Comparison of ENCODE assay signal across 10 mouse cellular contexts in the genomic region with DNA sequence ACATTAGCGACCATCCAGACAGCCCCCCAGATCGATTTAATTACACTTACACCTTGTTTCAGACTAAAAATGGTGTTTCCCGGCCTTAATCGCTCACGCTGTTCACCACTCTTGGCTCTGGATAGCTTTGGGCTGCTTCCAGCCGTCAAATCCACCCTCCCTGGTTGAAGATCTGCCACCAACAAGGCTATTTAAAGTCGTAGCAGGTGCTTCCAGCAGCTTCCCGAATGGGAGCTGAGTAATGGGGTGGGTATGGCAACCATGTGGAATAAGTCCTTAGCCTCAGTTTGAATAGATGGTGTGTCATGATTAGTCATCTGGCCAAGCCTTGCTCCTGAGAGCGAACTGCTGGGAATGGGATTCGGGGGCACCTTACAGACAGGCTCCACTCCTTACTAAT.
DNase-seq lines count a peak whose midpoint lies in the region; ATAC-seq and TF ChIP-seq lines count a peak whose summit lies in the region.
"Had no signal": no experiment of that assay in that cellular context is flagged by ENCODE, and none has a peak within 500 bp of the region (broad histone marks: within the 10 kb centered on the region; RNA-seq: fewer than 3 reads in every experiment).

No protein-coding gene starts in this region.

- H3K36me3 ChIP-seq in lung, postnatal 0 days (ENCODE audit: insufficient read depth, low read length) = no peaks in the 10 kb centered on the region
- H3K36me3 ChIP-seq: limb, embryonic 12.5 days had no signal

- no peak for TF ChIP-seq EP300 in lung, postnatal 0 days (IDR thresholded peaks at IDR 0.05)

- H3K27ac ChIP-seq in lung, postnatal 0 days (ENCODE audit: low read length) = no peak overlapping the region
- H3K27ac ChIP-seq: limb, embryonic 12.5 days had no signal

- H3K4me1 ChIP-seq in lung, postnatal 0 days (ENCODE audit: insufficient read depth, low read depth, low read length) = no peaks in the 10 kb centered on the region
- H3K4me1 ChIP-seq: limb, embryonic 12.5 days; megakaryocyte, embryonic 14.5 days had no signal

- H3K4me3 ChIP-seq in lung, postnatal 0 days (ENCODE audit: low read depth, low read length) = no peak overlapping the region
- H3K4me3 ChIP-seq: limb, embryonic 12.5 days; megakaryocyte, embryonic 14.5 days had no signal

- DNase-seq in Muller cell, postnatal 12 days (ENCODE audit: inconsistent ontology term) = peak; percentile 95
- peak; percentile 65 for DNase-seq in cerebellum, adult 11 months
- DNase-seq in heart, postnatal 14 days = peak; percentile 8 to 41
- DNase-seq in left cerebral cortex, postnatal 10 days (ENCODE audit: extremely low spot score in 1 of 2, low spot score in 2 of 2) = peak; percentile 58 to 62
- DNase-seq in spleen, postnatal 10 days (ENCODE audit: low spot score in 2 of 2) = no peak
- DNase-seq in lung, postnatal 0 days (ENCODE audit: low spot score) = no peak
- no peak for DNase-seq in thymus, postnatal 4 days
- DNase-seq: thymus, postnatal 14 days had no signal

- no peak overlapping the region for H3K4me2 ChIP-seq in lung, postnatal 0 days (replicated peaks; ENCODE audit: low read depth, low read length)
- H3K4me2 ChIP-seq: limb, embryonic 12.5 days had no signal

- no peak for ATAC-seq in lung, postnatal 0 days

- intact Hi-C loops in heart, postnatal 14 days (cut with DNase I) = no loop called here
- intact Hi-C loops in left cerebral cortex, postnatal 10 days (cut with DNase I) = no loop called here

- no peak for TF ChIP-seq CTCF in lung, postnatal 0 days (IDR thresholded peaks at IDR 0.05)

- no peaks in the 10 kb centered on the region for H3K9me3 ChIP-seq in lung, postnatal 0 days (ENCODE audit: low read length)
- H3K9me3 ChIP-seq: limb, embryonic 12.5 days had no signal

- no peaks in the 10 kb centered on the region for H3K27me3 ChIP-seq in lung, postnatal 0 days (replicated peaks; ENCODE audit: insufficient read depth, low read length)
- H3K27me3 ChIP-seq: limb, embryonic 12.5 days; megakaryocyte, embryonic 14.5 days had no signal

- H3K9ac ChIP-seq in lung, postnatal 0 days (replicated peaks; ENCODE audit: low read depth) = no peak overlapping the region
- H3K9ac ChIP-seq: limb, embryonic 12.5 days had no signal

- WGBS in lung, postnatal 0 days = 75% methylated on average over 10 of the region's 10 CpGs

Comparison
In these comparisons a context has a peak if more than half of its experiments do, and no peak if none do; other contexts are left out.
1. DNase-seq: peak in Muller cell, postnatal 12 days (single experiment), cerebellum, adult 11 months (single experiment), heart, postnatal 14 days (2 of 2) and left cerebral cortex, postnatal 10 days (2 of 2); none in spleen, postnatal 10 days (0 of 2), lung, postnatal 0 days (single experiment) and thymus, postnatal 4 days (single experiment).